Mouse (Mus musculus): ENCODE data around the gene Dip2a. TPM values are rescaled to one million over a fixed set of nuclear protein-coding genes. Genes with fewer than 3 reads are reported as not detected.

Dip2a gene
- polyA plus RNA-seq, 1 experiment from 2014 or later: 5.7 TPM

- no peaks in the 10 kb centered on the region for H3K27me3 ChIP-seq (ENCODE audit: control insufficient read depth, insufficient read depth, low read length)
- no peak overlapping the region for H3K4me2 ChIP-seq (replicated peaks; ENCODE audit: low read depth, low read length)
- no peaks in the 10 kb centered on the region for H3K4me1 ChIP-seq (ENCODE audit: control insufficient read depth, insufficient read depth, low read length)
- no peaks in the 10 kb centered on the region for H3K9me3 ChIP-seq (ENCODE audit: control insufficient read depth, low read length)
- H3K36me3 ChIP-seq (ENCODE audit: control insufficient read depth, insufficient read depth, low read length): peaks cover 3% of the 10 kb centered on the region; the same call in 1 of the 2 replicates
- 64% methylated on average over 18 of the region's 18 CpGs for WGBS
- no peak overlapping the region for H3K4me3 ChIP-seq (ENCODE audit: low read length)
- H3K9ac ChIP-seq (ENCODE audit: low read depth, low read length): no peak overlapping the region
- no peak for ATAC-seq (ENCODE audit: low FRiP score, low TSS enrichment)
- no peak overlapping the region for H3K27ac ChIP-seq (ENCODE audit: low read depth, low read length)
These were observed 85.4 kb downstream of the Dip2a start for GRCm38 (mm10) chr10:76259566-76260232.

DNA sequence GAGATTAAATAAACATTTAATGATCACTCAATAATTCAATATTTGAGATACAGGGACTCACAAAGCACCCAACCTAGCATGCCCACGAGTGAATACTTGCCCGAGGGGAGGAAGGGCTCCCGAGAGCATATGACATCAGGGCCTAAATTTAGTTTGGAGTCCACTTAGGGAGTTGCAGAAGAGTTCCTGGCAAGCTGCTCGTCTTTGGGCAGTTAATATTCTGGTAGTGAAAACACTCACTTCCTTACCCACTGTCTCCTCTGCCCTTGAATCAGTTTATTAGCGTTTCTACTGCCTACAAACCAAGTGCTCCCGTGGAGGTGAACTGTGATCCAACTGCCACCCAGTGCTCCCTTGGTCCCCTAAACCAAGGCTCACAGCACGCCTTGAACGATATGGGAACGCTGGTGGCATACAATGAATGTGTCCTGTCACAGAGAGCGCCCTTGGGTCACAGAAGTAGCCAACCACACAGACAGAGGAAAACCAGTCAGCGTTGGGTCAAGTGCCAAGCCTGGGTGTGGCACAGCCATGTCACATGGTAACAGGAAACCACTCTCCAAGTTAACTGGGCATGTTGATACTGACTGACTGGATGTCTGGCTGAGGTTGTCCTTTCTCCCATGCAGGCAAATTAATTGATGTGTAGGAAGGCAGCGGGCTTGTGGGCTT, 87.2 kb downstream of the Dip2a start:
- Histone ChIP-seq H3K9me3 (ENCODE audit: control insufficient read depth, low read length) (no peaks in the 10 kb centered on the region), H3K4me2 (replicated peaks; ENCODE audit: low read depth, low read length) (no peak overlapping the region), H3K9ac (ENCODE audit: low read depth, low read length) (no peak overlapping the region), H3K36me3 (ENCODE audit: control insufficient read depth, insufficient read depth, low read length) (peaks cover 3% of the 10 kb centered on the region; the same call in 1 of the 2 replicates), H3K4me1 (ENCODE audit: control insufficient read depth, insufficient read depth, low read length) (no peaks in the 10 kb centered on the region), H3K27me3 (ENCODE audit: control insufficient read depth, insufficient read depth, low read length) (no peaks in the 10 kb centered on the region), H3K4me3 (ENCODE audit: low read length) (no peak overlapping the region), H3K27ac (ENCODE audit: low read depth, low read length) (no peak overlapping the region)
- 78% methylated on average over 12 of the region's 12 CpGs for WGBS
- ATAC-seq (ENCODE audit: low FRiP score, low TSS enrichment): no peak

DNA sequence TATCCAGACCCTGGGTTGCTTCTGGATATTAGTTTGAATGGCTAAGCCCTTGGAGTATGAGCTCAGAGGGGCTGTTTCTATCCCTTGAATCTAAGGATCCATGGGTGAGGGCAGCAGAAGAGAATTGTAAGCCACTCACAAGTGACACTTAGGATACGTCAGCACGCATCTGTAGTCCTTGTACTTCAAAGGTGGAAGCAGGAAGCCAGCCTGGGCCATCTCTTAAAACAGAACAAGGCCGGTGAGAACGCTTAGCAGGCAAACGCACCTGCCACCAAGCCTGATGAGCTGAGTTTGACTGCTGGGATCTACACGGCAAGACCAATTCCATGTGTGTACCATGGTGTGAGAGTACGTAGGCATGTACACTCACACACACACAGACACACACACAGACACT, 87.9 kb downstream of the Dip2a start:
- 91% methylated on average over 7 of the region's 7 CpGs for WGBS
- no peak overlapping the region for H3K4me2 ChIP-seq (replicated peaks; ENCODE audit: low read depth, low read length)
- H3K9me3 ChIP-seq (ENCODE audit: control insufficient read depth, low read length): no peaks in the 10 kb centered on the region
- no peak overlapping the region for H3K27ac ChIP-seq (ENCODE audit: low read depth, low read length)
- H3K9ac ChIP-seq (ENCODE audit: low read depth, low read length): no peak overlapping the region
- no peak for ATAC-seq (ENCODE audit: low FRiP score, low TSS enrichment)
- no peak overlapping the region for H3K4me3 ChIP-seq (ENCODE audit: low read length)
- H3K36me3 ChIP-seq (ENCODE audit: control insufficient read depth, insufficient read depth, low read length): peaks cover 2% of the 10 kb centered on the region; the same call in 1 of the 2 replicates
- H3K4me1 ChIP-seq (ENCODE audit: control insufficient read depth, insufficient read depth, low read length): no peaks in the 10 kb centered on the region
- H3K27me3 ChIP-seq (ENCODE audit: control insufficient read depth, insufficient read depth, low read length): no peaks in the 10 kb centered on the region

GRCm38 (mm10) chr10:76255617-76256016, 89.5 kb downstream of the Dip2a start:
- 73% methylated on average over 6 of the region's 6 CpGs for WGBS
- H3K27ac ChIP-seq (ENCODE audit: low read depth, low read length): no peak overlapping the region

DNA sequence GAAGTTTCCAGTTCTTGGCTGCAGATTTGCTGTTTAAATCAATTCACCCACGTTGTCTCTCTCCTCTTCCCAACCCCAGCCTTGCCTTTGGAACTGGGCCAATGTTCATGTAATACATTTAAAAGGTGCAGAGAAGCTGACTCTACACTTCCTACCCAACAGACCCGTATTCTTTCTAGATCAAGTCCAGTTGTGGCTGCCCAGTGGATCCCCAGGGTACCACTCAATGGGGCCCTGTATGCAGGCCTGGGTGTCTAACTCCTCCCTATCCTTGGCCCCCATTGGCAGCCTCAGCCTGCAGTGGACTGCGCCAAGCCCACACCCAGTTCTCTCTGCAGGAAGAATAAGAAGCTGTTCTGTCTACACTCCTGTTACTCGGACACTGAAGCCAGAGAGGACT, 91.6 kb downstream of the Dip2a start, which contains the start of gene S100b:
Gene S100b (plus strand): TSS at position 318 of the 400 bp plus-strand sequence.
- Histone ChIP-seq H3K36me3 (ENCODE audit: control insufficient read depth, insufficient read depth, low read length) (no peaks in the 10 kb centered on the region), H3K4me1 (ENCODE audit: control insufficient read depth, insufficient read depth, low read length) (no peaks in the 10 kb centered on the region), H3K9me3 (ENCODE audit: control insufficient read depth, low read length) (no peaks in the 10 kb centered on the region), H3K4me2 (replicated peaks; ENCODE audit: low read depth, low read length) (no peak within 1 kb of the TSS), H3K27ac (ENCODE audit: low read depth, low read length) (no peak within 1 kb of the TSS), H3K4me3 (ENCODE audit: low read length) (no peak within 1 kb of the TSS), H3K9ac (ENCODE audit: low read depth, low read length) (no peak within 1 kb of the TSS), H3K27me3 (ENCODE audit: control insufficient read depth, insufficient read depth, low read length) (no peaks in the 10 kb centered on the region)
- ATAC-seq (ENCODE audit: low FRiP score, low TSS enrichment): peak; percentile 32; the same call in 1 of the 2 replicates
- WGBS: 59% methylated on average over 4 of the region's 4 CpGs

More at GRCm38 (mm10) chr10:76255617-76256016, 89.5 kb downstream of the Dip2a start:
- Histone ChIP-seq H3K4me2 (replicated peaks; ENCODE audit: low read depth, low read length) (no peak overlapping the region), H3K9me3 (ENCODE audit: control insufficient read depth, low read length) (no peaks in the 10 kb centered on the region), H3K4me1 (ENCODE audit: control insufficient read depth, insufficient read depth, low read length) (no peaks in the 10 kb centered on the region), H3K4me3 (ENCODE audit: low read length) (no peak overlapping the region), H3K27me3 (ENCODE audit: control insufficient read depth, insufficient read depth, low read length) (no peaks in the 10 kb centered on the region), H3K36me3 (ENCODE audit: control insufficient read depth, insufficient read depth, low read length) (no peaks in the 10 kb centered on the region), H3K9ac (ENCODE audit: low read depth, low read length) (no peak overlapping the region)
- ATAC-seq (ENCODE audit: low FRiP score, low TSS enrichment): no peak

DNA sequence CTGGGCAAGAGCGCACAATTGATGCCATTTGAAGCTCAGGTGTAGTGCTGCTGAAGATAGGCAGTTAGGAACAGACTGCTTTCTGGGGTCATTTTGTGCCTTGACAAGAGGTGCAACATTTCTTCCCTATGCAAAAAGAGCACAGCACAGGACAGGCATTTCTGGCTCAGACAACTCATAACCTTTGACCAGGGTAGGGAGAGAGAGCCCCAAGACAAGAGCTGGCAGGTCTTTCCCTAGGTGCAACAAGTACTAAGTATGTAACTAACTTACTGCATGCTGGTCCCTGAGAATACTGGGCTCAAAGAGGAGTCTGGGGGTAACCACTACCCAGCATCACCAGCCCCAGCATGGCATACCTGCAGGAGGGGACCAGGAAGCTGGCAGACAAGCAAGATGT, 92.0 kb downstream of the Dip2a start:
- Histone ChIP-seq H3K9me3 (ENCODE audit: control insufficient read depth, low read length) (no peaks in the 10 kb centered on the region), H3K4me2 (replicated peaks; ENCODE audit: low read depth, low read length) (no peak overlapping the region), H3K27ac (ENCODE audit: low read depth, low read length) (no peak overlapping the region), H3K36me3 (ENCODE audit: control insufficient read depth, insufficient read depth, low read length) (no peaks in the 10 kb centered on the region), H3K4me1 (ENCODE audit: control insufficient read depth, insufficient read depth, low read length) (no peaks in the 10 kb centered on the region), H3K4me3 (ENCODE audit: low read length) (no peak overlapping the region), H3K27me3 (ENCODE audit: control insufficient read depth, insufficient read depth, low read length) (no peaks in the 10 kb centered on the region), H3K9ac (ENCODE audit: low read depth, low read length) (no peak overlapping the region)
- WGBS: 97% methylated on average over 1 of the region's 1 CpGs
- ATAC-seq (ENCODE audit: low FRiP score, low TSS enrichment): no peak

GRCm38 (mm10) chr10:76250870-76251269, 94.2 kb downstream of the Dip2a start:
- Histone ChIP-seq H3K27me3 (ENCODE audit: control insufficient read depth, insufficient read depth, low read length) (no peaks in the 10 kb centered on the region), H3K9me3 (ENCODE audit: control insufficient read depth, low read length) (no peaks in the 10 kb centered on the region), H3K9ac (ENCODE audit: low read depth, low read length) (no peak overlapping the region), H3K36me3 (ENCODE audit: control insufficient read depth, insufficient read depth, low read length) (no peaks in the 10 kb centered on the region), H3K27ac (ENCODE audit: low read depth, low read length) (no peak overlapping the region), H3K4me1 (ENCODE audit: control insufficient read depth, insufficient read depth, low read length) (no peaks in the 10 kb centered on the region), H3K4me2 (replicated peaks; ENCODE audit: low read depth, low read length) (no peak overlapping the region), H3K4me3 (ENCODE audit: low read length) (no peak overlapping the region)
- 83% methylated on average over 7 of the region's 7 CpGs for WGBS
- ATAC-seq (ENCODE audit: low FRiP score, low TSS enrichment): no peak

- H3K9ac ChIP-seq (ENCODE audit: low read depth, low read length): no peak overlapping the region
- no peak overlapping the region for H3K4me2 ChIP-seq (replicated peaks; ENCODE audit: low read depth, low read length)
- H3K27me3 ChIP-seq (ENCODE audit: control insufficient read depth, insufficient read depth, low read length): no peaks in the 10 kb centered on the region
- H3K4me1 ChIP-seq (ENCODE audit: control insufficient read depth, insufficient read depth, low read length): no peaks in the 10 kb centered on the region
- 84% methylated on average over 5 of the region's 5 CpGs for WGBS
- H3K9me3 ChIP-seq (ENCODE audit: control insufficient read depth, low read length): no peaks in the 10 kb centered on the region
- no peak overlapping the region for H3K4me3 ChIP-seq (ENCODE audit: low read length)
- no peak for ATAC-seq (ENCODE audit: low FRiP score, low TSS enrichment)
- H3K36me3 ChIP-seq (ENCODE audit: control insufficient read depth, insufficient read depth, low read length): no peaks in the 10 kb centered on the region
- no peak overlapping the region for H3K27ac ChIP-seq (ENCODE audit: low read depth, low read length)
These were observed 96.5 kb downstream of the Dip2a start for GRCm38 (mm10) chr10:76248647-76248968.

DNA sequence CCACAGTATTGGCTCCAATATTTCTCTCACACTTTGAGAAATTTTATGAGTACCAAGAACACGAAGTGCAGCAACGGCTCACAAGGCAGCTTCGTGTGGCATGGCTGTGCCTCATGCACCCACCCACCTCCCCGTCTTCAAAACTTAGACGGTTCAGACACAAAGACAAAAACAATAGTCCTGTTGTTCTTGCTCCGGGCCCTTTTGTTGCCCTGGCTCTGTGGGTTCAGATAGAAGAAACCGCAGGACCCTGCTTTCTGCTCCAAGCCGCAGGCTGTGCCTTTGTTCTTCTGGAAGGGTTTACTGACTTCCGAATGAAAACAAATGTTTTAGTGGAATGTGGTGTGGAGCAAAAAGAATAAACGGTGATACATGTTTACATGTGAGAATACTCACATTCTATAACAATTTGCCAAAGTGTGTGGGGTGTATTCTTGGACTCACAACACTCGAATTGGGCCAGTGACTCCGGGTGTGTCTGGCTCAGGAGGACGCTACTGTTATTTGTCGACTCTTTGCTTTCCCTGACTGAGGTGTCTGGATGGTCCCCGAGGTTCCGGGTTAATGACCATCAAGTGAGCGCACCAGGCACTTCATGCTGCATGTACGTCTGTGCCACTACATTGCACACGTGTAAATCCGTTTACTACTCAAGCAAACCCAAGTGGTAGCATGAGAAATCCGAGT, 97.0 kb downstream of the Dip2a start:
- no peak for ATAC-seq (ENCODE audit: low FRiP score, low TSS enrichment)
- no peaks in the 10 kb centered on the region for H3K36me3 ChIP-seq (ENCODE audit: control insufficient read depth, insufficient read depth, low read length)
- no peaks in the 10 kb centered on the region for H3K4me1 ChIP-seq (ENCODE audit: control insufficient read depth, insufficient read depth, low read length)
- no peak overlapping the region for H3K27ac ChIP-seq (ENCODE audit: low read depth, low read length)
- H3K27me3 ChIP-seq (ENCODE audit: control insufficient read depth, insufficient read depth, low read length): no peaks in the 10 kb centered on the region
- WGBS: 73% methylated on average over 21 of the region's 21 CpGs
- no peaks in the 10 kb centered on the region for H3K9me3 ChIP-seq (ENCODE audit: control insufficient read depth, low read length)
- H3K9ac ChIP-seq (ENCODE audit: low read depth, low read length): no peak overlapping the region
- H3K4me2 ChIP-seq (replicated peaks; ENCODE audit: low read depth, low read length): no peak overlapping the region
- H3K4me3 ChIP-seq (ENCODE audit: low read length): no peak overlapping the region
